Mouse (Mus musculus): ENCODE measurements around the gene Gon7. TPM values are rescaled to one million over a fixed set of nuclear protein-coding genes. Genes with fewer than 3 reads are reported as not detected.

The Gon7 gene
- polyA plus RNA-seq, 1 experiment from 2014 or later: 30.6 TPM

GRCm38 (mm10) chr12:102714654-102715395 is 42.8 kb downstream of the Gon7 start:
- Histone ChIP-seq H3K27me3 (replicated peaks; ENCODE audit: control insufficient read depth, insufficient read depth, low read length) (no peaks in the 10 kb centered on the region), H3K9me3 (replicated peaks; ENCODE audit: control insufficient read depth, low read length) (no peaks in the 10 kb centered on the region), H3K27ac (ENCODE audit: low read depth, low read length) (no peak overlapping the region), H3K4me3 (ENCODE audit: low read depth, low read length) (no peak overlapping the region), H3K4me2 (ENCODE audit: low read length) (no peak overlapping the region), H3K9ac (ENCODE audit: low read length) (no peak overlapping the region), H3K36me3 (ENCODE audit: control insufficient read depth, insufficient read depth, low read length) (no peaks in the 10 kb centered on the region), H3K4me1 (ENCODE audit: control insufficient read depth, insufficient read depth, low read length) (no peaks in the 10 kb centered on the region)
- no peak for DNase-seq (ENCODE audit: low spot score)
- ATAC-seq: no peak
- 84% methylated on average over 10 of the region's 10 CpGs for WGBS

DNA sequence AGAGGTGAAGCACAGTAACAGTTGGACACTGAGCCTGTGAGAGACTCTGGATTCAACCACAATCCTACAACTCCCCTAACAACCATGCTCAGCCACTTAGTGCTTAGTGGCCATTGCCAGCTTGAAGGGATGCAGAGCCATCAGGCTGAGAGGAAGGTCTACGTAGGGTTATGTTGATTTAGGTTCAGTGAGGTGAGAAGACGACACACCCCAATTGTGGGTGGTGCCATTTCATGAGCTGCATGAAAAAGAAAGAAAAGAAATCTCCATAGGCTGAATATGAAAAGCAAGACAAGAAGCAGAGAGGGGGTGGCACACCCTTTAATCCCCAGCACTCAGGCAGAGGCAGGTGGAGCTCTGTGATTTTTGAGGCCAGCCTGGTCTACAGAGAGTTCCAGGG is 43.5 kb downstream of the Gon7 start:
- H3K4me1 ChIP-seq (ENCODE audit: control insufficient read depth, insufficient read depth, low read length): no peaks in the 10 kb centered on the region
- ATAC-seq (no peak), DNase-seq (ENCODE audit: low spot score) (no peak)
- H3K27me3 ChIP-seq (replicated peaks; ENCODE audit: control insufficient read depth, insufficient read depth, low read length): no peaks in the 10 kb centered on the region
- H3K9ac ChIP-seq (ENCODE audit: low read length): no peak overlapping the region
- no peak overlapping the region for H3K4me3 ChIP-seq (ENCODE audit: low read depth, low read length)
- H3K36me3 ChIP-seq (ENCODE audit: control insufficient read depth, insufficient read depth, low read length): no peaks in the 10 kb centered on the region
- no peak overlapping the region for H3K27ac ChIP-seq (ENCODE audit: low read depth, low read length)
- WGBS: 65% methylated on average over 2 of the region's 2 CpGs
- H3K9me3 ChIP-seq (replicated peaks; ENCODE audit: control insufficient read depth, low read length): no peaks in the 10 kb centered on the region
- no peak overlapping the region for H3K4me2 ChIP-seq (ENCODE audit: low read length)

DNA sequence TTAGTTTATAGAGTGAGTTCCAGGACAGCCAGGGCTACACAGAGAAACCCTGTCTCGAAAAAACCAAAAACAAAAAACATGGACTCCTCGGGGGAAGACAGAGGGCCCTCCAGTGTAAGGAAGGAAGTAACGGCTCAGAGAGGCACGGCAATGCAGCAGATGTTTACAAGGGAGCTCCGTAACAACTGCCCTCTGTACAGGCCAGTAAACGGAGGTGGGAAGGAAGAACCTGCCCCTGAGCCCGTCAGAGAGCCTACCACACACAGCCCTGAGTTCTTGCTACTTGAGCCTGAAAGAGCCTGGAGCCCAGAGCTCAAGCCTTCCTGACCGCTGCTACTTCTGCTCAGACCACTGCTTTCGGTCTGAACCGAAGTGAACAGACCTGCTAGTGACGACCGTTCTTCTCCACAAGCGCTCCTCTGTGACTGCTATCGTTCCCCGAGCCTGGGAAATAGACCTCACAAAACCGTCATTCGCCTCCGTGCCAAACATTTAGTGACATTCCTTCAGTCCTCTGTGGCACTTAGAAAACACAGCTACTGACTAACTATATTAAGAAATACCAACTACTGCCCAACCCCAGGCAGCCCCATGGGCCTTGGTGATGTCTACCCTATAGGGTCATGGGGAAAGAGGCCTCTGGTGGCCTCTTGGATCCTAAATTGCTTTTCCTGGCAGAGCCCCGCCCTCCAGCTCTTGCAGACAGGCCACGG is 44.3 kb downstream of the Gon7 start:
- no peak for DNase-seq (ENCODE audit: low spot score)
- no peaks in the 10 kb centered on the region for H3K4me1 ChIP-seq (ENCODE audit: control insufficient read depth, insufficient read depth, low read length)
- WGBS: 76% methylated on average over 20 of the region's 20 CpGs
- no peaks in the 10 kb centered on the region for H3K9me3 ChIP-seq (replicated peaks; ENCODE audit: control insufficient read depth, low read length)
- H3K4me3 ChIP-seq (ENCODE audit: low read depth, low read length): no peak overlapping the region
- H3K27ac ChIP-seq (ENCODE audit: low read depth, low read length): no peak overlapping the region
- no peaks in the 10 kb centered on the region for H3K27me3 ChIP-seq (replicated peaks; ENCODE audit: control insufficient read depth, insufficient read depth, low read length)
- H3K9ac ChIP-seq (ENCODE audit: low read length): no peak overlapping the region
- H3K4me2 ChIP-seq (ENCODE audit: low read length): no peak overlapping the region
- H3K36me3 ChIP-seq (ENCODE audit: control insufficient read depth, insufficient read depth, low read length): no peaks in the 10 kb centered on the region
- no peak for ATAC-seq

- Histone ChIP-seq H3K4me2 (ENCODE audit: low read length) (no peak overlapping the region), H3K4me3 (ENCODE audit: low read depth, low read length) (no peak overlapping the region), H3K27ac (ENCODE audit: low read depth, low read length) (no peak overlapping the region), H3K9ac (ENCODE audit: low read length) (no peak overlapping the region), H3K36me3 (ENCODE audit: control insufficient read depth, insufficient read depth, low read length) (no peaks in the 10 kb centered on the region), H3K27me3 (replicated peaks; ENCODE audit: control insufficient read depth, insufficient read depth, low read length) (no peaks in the 10 kb centered on the region), H3K4me1 (ENCODE audit: control insufficient read depth, insufficient read depth, low read length) (0 out of 2 replicates have a peak, but pooled peaks cover 4% of the 10 kb centered on the region), H3K9me3 (replicated peaks; ENCODE audit: control insufficient read depth, low read length) (no peaks in the 10 kb centered on the region)
- 66% methylated on average over 4 of the region's 4 CpGs for WGBS
- no peak for DNase-seq (ENCODE audit: low spot score)
- ATAC-seq: no peak
Measured at GRCm38 (mm10) chr12:102710851-102711375, 46.7 kb downstream of the Gon7 start.

GRCm38 (mm10) chr12:102709896-102710295 is 47.7 kb downstream of the Gon7 start:
- no peak for ATAC-seq
- no peak overlapping the region for H3K4me2 ChIP-seq (ENCODE audit: low read length)
- H3K36me3 ChIP-seq (ENCODE audit: control insufficient read depth, insufficient read depth, low read length): no peaks in the 10 kb centered on the region
- no peaks in the 10 kb centered on the region for H3K27me3 ChIP-seq (replicated peaks; ENCODE audit: control insufficient read depth, insufficient read depth, low read length)
- DNase-seq (ENCODE audit: low spot score): no peak
- H3K27ac ChIP-seq (ENCODE audit: low read depth, low read length): no peak overlapping the region
- no peaks in the 10 kb centered on the region for H3K9me3 ChIP-seq (replicated peaks; ENCODE audit: control insufficient read depth, low read length)
- peaks cover 9% of the 10 kb centered on the region; the same call in 1 of the 2 replicates for H3K4me1 ChIP-seq (ENCODE audit: control insufficient read depth, insufficient read depth, low read length)
- WGBS: 86% methylated on average over 5 of the region's 5 CpGs
- no peak overlapping the region for H3K4me3 ChIP-seq (ENCODE audit: low read depth, low read length)
- H3K9ac ChIP-seq (ENCODE audit: low read length): no peak overlapping the region

- no peak for ATAC-seq
- Histone ChIP-seq H3K27ac (ENCODE audit: low read depth, low read length) (no peak overlapping the region), H3K4me2 (ENCODE audit: low read length) (no peak overlapping the region), H3K9me3 (replicated peaks; ENCODE audit: control insufficient read depth, low read length) (no peaks in the 10 kb centered on the region), H3K36me3 (ENCODE audit: control insufficient read depth, insufficient read depth, low read length) (no peaks in the 10 kb centered on the region), H3K4me1 (ENCODE audit: control insufficient read depth, insufficient read depth, low read length) (peaks cover 12% of the 10 kb centered on the region; the same call in 1 of the 2 replicates), H3K9ac (ENCODE audit: low read length) (no peak overlapping the region), H3K4me3 (ENCODE audit: low read depth, low read length) (no peak overlapping the region), H3K27me3 (replicated peaks; ENCODE audit: control insufficient read depth, insufficient read depth, low read length) (no peaks in the 10 kb centered on the region)
- DNase-seq (ENCODE audit: low spot score): no peak
- 78% methylated on average over 11 of the region's 11 CpGs for WGBS
Measured at GRCm38 (mm10) chr12:102708220-102708619, 49.4 kb downstream of the Gon7 start.

GRCm38 (mm10) chr12:102706833-102707463 is 50.7 kb downstream of the Gon7 start:
- WGBS: 91% methylated on average over 10 of the region's 10 CpGs
- no peak overlapping the region for H3K27ac ChIP-seq (ENCODE audit: low read depth, low read length)
- ATAC-seq (no peak), DNase-seq (ENCODE audit: low spot score) (no peak)
- H3K4me3 ChIP-seq (ENCODE audit: low read depth, low read length): no peak overlapping the region
- no peaks in the 10 kb centered on the region for H3K9me3 ChIP-seq (replicated peaks; ENCODE audit: control insufficient read depth, low read length)
- no peaks in the 10 kb centered on the region for H3K36me3 ChIP-seq (ENCODE audit: control insufficient read depth, insufficient read depth, low read length)
- H3K9ac ChIP-seq (ENCODE audit: low read length): no peak overlapping the region
- H3K27me3 ChIP-seq (replicated peaks; ENCODE audit: control insufficient read depth, insufficient read depth, low read length): no peaks in the 10 kb centered on the region
- no peak overlapping the region for H3K4me2 ChIP-seq (ENCODE audit: low read length)
- peaks cover 21% of the 10 kb centered on the region; the same call in 1 of the 2 replicates for H3K4me1 ChIP-seq (ENCODE audit: control insufficient read depth, insufficient read depth, low read length)

DNA sequence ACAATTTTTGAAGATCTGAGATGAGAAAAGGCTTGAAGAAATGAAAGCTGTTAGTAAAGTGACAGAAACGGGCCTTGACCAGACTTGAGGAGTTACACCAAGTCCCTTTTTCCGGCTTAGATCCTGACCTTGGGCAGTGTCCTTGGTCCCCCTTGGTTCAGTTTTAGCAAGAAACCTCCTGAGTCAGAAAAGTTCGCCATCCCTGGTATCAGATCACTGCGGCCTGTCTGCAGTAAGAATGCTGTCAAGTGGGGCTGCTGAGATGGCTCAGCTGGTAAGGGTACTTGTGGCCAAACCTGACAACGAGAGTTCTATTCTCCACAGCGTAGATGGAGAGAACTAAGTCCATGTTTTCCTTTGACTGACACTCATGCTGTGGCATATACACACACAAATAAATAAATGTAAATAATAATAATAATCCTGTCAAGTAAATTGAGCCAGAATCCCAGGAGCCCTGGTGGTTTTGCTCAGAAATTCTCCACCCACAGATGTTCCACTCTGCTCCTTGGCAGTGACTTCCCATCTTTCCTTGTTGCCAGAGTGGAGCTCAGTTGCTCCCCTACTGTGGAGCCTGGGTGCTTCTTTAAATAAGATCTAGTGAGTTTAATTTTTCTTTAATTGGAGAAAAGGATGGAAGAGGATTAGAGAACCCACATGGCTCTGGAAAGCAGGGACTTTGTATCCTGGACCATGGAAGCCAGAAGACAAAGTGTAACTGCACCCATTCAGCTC is 51.5 kb downstream of the Gon7 start:
- 72% methylated on average over 6 of the region's 6 CpGs for WGBS
- Histone ChIP-seq H3K4me1 (ENCODE audit: control insufficient read depth, insufficient read depth, low read length) (peaks cover 23% of the 10 kb centered on the region; the same call in 1 of the 2 replicates), H3K36me3 (ENCODE audit: control insufficient read depth, insufficient read depth, low read length) (no peaks in the 10 kb centered on the region), H3K27ac (ENCODE audit: low read depth, low read length) (0 out of 2 replicates have a peak overlapping the region, but pooled peaks have one; percentile 80), H3K9me3 (replicated peaks; ENCODE audit: control insufficient read depth, low read length) (no peaks in the 10 kb centered on the region), H3K4me3 (ENCODE audit: low read depth, low read length) (0 out of 2 replicates have a peak overlapping the region, but pooled peaks have one; percentile 70), H3K27me3 (replicated peaks; ENCODE audit: control insufficient read depth, insufficient read depth, low read length) (no peaks in the 10 kb centered on the region), H3K9ac (ENCODE audit: low read length) (peak overlapping the region; percentile 79), H3K4me2 (ENCODE audit: low read length) (peak overlapping the region; percentile 79)
- DNase-seq (ENCODE audit: low spot score) (no peak), ATAC-seq (no peak)
